Mouse (Mus musculus) CH12.LX (cell line): ENCODE data around the gene Eepd1.

Experiments used
- KAT2A ChIP-seq: IDR thresholded peaks from 2 replicates; pipeline ENCODE4 v1.6.1; 2012; ENCODE audit warnings: low read length, improper control_type of control experiment, inconsistent platforms; ENCODE audit not compliant: insufficient replicate concordance
- POLR2A ChIP-seq: IDR thresholded peaks from 2 replicates; pipeline ENCODE4 v1.6.1; 2011; ENCODE audit warnings: low read depth, mild to moderate bottlenecking, improper control_type of control experiment, low read length
- USF1 ChIP-seq: IDR thresholded peaks from 2 replicates; pipeline ENCODE4 v1.6.1; 2014; ENCODE audit warnings: low read depth, mild to moderate bottlenecking, inconsistent platforms, low read length, improper control_type of control experiment

- no peak for TF ChIP-seq USF1
- no peak for TF ChIP-seq KAT2A
- TF ChIP-seq POLR2A: no peak
Measured at GRCm38 (mm10) chr9:25498770-25499169, 17.4 kb downstream of the Eepd1 start.
